Mouse (Mus musculus) ovary, adult 18-20 months (tissue): ENCODE results near the gene Fgfr2.

Source experiments
- DNase-seq: peaks from one replicate; pipeline ENCODE4 v3.0.0; 2022; ENCODE audit warnings: low spot score, mixed read lengths

Fgfr2 gene

DNA sequence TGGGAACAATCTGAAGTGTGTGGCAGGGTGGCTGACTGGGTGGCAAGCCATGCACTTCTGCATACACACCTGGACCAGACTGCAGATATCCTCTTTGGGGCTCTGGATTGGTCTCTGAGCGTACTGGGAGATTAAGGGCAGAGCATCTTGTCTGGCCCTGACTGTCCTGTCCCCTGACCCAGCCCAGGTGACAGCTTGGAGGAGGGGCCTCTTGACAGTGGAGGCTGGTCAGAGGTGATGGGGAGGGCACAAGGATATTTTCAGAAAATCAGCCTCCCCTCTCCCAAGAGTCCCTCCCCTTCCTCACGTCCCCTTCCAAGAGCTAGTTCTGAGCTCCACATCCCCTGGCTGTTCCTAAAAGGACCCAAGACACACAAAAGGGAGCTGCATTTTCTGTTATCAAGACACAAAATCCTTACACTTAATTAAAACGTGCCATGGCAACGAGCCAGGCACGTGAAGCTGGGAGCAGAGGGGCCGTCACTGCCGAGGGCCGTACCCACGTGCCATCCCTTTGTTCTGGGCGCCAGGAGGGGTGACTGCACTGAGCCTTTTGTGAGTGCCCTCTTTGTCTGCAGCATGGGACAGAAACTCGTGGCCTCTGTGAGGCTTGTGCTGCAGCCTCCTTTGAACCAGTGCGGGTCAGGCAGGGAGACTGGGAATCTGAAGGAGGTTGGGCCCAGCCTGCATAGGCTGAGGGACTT lies 1525.2 kb downstream of the Fgfr2 start:
- DNase-seq: no peak

GRCm38 (mm10) chr7:131585551-131585950 lies 1537.6 kb downstream of the Fgfr2 start:
- no peak for DNase-seq

DNA sequence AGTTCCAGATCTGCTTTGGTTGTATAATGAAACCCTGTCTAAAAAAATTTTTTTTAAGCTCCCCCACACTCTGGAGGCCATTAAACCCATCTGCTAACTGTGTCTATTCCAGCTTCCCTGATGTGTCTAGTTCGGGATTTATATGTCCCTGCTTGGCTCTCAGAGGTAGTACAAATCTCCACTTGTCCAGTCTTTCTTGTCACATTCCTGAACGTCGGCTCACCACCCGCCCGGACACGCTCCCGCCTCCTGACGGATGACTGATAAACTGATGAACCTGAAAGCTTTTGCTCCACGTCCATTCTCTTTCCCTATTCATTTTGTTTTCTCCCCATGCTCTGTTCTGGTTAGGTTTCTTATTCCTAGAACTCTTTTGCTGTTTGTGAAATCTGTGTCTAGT lies 1541.0 kb downstream of the Fgfr2 start:
- no peak for DNase-seq

GRCm38 (mm10) chr7:131575246-131575645 lies 1547.9 kb downstream of the Fgfr2 start:
- DNase-seq: no peak

DNA sequence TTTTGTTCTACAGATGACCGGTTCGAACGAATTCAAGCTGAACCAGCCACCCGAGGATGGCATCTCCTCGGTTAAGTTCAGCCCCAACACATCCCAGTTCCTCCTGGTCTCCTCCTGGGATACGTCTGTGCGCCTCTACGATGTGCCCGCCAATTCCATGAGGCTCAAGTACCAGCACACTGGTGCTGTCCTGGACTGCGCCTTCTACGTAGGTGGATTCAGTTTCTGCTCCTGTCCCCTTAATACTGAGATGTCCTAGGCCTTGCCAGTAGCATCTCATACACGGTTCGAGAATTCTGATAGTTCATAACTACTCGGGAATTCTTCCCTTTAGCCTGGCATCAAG lies 1562.5 kb downstream of the Fgfr2 start:
- DNase-seq: no peak

DNA sequence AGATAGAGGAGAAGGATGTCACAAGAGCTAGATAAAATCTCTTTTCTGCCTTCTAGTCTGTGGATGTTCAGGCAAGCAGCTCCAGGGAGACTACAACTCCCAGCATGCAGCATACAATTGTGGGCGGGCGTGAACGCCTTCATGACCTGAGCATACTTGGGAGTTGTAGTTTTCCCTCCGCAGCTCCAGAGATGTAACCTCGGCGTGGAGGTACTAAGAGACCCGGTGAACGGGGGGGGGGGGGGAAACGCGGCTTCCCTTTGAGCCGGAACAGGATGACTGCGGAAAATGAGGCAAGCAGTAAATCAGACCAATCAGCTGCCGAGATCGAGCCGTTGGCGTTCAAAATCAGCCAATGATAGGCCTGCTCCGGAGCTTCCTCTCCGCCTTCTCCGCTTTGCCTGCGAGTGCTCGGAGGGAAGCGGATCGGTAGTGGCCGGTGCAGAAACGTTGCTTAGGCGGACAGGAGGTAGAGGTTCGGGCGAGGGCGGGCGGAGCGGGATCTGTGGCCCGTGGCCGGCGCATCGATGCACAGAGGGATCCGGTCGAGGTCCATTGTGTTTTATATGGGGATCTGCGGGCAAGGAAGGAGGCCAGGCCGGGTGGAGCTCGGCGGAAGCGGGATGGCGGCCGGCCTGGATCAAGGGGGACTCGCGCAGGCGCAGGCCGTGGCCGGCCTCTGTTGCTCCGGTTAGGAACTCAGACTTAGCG lies 1563.0 kb downstream of the Fgfr2 start, which contains the start of gene Bub3:
Bub3 (plus strand) TSS at position 237 of the 711 bp plus-strand sequence.
- peak; percentile 89 for DNase-seq

DNA sequence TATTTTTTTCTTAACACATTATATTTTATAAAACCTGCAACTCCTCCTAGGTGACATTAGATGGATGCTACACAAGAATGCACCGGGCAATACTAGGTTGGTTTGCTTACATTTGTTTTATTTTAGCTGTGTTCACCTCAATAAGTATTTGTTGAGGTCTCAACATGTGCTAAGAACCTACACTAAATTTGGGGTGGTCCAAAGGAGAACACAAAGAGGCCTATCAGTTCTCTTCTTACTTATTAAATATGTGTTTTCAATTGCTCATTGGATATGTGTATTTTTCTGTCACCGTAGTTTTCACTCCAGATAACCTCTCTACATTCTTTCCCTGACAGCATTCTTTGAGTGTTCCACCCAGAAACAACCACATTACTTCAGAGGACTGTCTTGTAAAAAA lies 1565.4 kb downstream of the Fgfr2 start:
- DNase-seq: no peak

DNA sequence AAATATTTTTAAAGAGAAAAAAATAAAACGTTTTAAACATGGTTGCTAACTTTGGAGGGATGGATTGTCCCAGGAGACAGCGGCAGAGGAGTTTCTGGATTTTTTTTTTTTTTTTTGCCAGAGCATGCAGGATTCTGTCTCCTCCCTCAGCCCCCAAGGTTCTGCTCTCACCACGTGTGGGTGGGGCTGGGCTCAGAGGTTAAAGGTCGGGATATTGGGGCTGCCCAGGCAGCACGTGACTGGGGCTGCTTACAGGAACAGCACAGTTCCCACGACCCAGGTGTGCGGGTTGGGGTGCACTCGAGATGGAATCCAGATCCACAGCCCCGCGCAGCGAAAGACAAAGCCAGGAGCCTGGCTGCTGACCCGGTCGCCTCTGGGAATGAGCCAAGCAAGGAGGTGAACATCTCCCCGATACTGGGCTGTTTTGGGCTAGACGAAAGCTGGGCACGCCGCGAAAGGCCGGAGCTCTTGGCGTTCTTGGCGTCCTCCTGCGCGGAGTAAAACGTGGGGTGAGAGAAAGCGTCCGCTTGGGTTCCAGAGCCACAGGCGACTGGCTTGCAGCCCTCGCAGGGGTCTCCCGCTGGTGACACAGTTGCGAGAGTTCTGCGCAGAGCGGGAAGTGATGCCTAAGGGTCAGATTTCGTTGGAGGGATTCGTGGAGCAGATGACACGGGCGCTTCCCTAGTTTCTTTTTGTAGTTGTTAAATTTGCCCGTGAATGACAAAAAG lies 1566.4 kb downstream of the Fgfr2 start:
- DNase-seq: no peak

GRCm38 (mm10) chr7:131556116-131556515 lies 1567.0 kb downstream of the Fgfr2 start:
- DNase-seq: no peak

- DNase-seq: no peak
Measured at GRCm38 (mm10) chr7:131555301-131556081, 1567.7 kb downstream of the Fgfr2 start.

- no peak for DNase-seq
Measured at GRCm38 (mm10) chr7:131554341-131555180, 1568.6 kb downstream of the Fgfr2 start.

DNA sequence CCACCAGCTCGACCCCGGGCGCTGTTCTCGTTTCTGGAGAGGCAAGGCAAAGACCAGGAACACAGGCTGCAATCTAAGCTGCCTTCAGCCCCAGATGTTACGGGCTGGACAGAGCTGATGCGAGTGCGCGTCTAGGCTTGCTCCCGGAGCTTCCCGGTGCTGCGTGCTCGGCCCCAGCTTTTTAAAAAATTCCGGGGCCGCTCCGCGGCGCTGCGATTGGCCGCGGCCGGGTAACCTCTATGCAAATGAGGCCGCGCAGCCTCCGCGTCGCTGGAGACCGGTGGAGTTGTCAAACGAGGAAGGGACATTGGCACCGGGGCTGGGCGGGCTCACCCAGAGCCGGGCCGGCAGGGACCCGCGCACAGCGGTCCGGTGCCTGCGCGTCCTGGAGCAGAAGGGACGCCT lies 1569.4 kb downstream of the Fgfr2 start:
- DNase-seq: no peak

- no peak for DNase-seq
Measured at GRCm38 (mm10) chr7:131552781-131553180, 1570.4 kb downstream of the Fgfr2 start.

- no peak for DNase-seq
Measured at GRCm38 (mm10) chr7:131551931-131552741, 1571.0 kb downstream of the Fgfr2 start.

- no peak for DNase-seq
Measured at GRCm38 (mm10) chr7:131551471-131551870, 1571.7 kb downstream of the Fgfr2 start.

DNA sequence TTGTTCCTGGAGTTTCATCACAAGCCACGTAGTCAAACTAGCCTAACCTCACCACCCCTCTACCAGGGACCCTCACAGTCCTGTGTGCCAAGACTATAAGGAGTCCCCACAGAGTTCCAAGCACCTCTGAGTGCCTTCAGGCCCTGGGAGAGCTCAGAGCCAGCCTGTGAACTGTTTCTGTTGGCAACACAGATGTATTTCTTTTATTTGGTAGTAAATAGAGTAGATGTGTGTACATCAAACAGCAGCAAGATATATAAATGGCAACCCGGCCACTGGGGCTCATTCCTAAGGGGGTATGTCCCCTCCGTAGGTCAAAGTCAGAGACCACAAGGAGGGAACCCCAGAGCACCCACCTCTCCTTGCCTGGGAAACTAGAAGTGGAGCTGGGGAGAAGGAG lies 1574.7 kb downstream of the Fgfr2 start, which contains the start of gene Hmx2:
Hmx2 (plus strand) TSS at position 301 of the 400 bp plus-strand sequence.
- no peak for DNase-seq

GRCm38 (mm10) chr7:131547481-131547880 lies 1575.7 kb downstream of the Fgfr2 start:
- DNase-seq: no peak

GRCm38 (mm10) chr7:131546423-131546822 lies 1576.7 kb downstream of the Fgfr2 start:
- DNase-seq: no peak

- no peak for DNase-seq
Measured at GRCm38 (mm10) chr7:131545701-131546385, 1577.3 kb downstream of the Fgfr2 start.

- DNase-seq: no peak
Measured at GRCm38 (mm10) chr7:131544871-131545270, 1578.3 kb downstream of the Fgfr2 start.
